Mouse (Mus musculus) small intestine, adult 2 months (tissue): ENCODE data around the gene Vmn1r217.

Source experiments
- CTCF ChIP-seq: fragments of 200-500 bp; IDR thresholded peaks from 2 replicates; pipeline ENCODE4 v1.5.1; 2012; ENCODE audit warnings: low read depth, mild to moderate bottlenecking, control low read depth, inconsistent platforms, low read length, moderate library complexity, mixed read lengths; ENCODE audit not compliant: insufficient replicate concordance, insufficient read length; ENCODE audit errors: extremely low read depth
- POLR2A ChIP-seq: fragments of 200-500 bp; IDR thresholded peaks from 2 replicates; pipeline ENCODE4 v1.6.1; 2012; ENCODE audit warnings: low read depth, mild to moderate bottlenecking, control low read depth, inconsistent platforms, low read length, moderate library complexity

- TF ChIP-seq CTCF: no peak
- no peak for TF ChIP-seq POLR2A
These were observed 15.1 kb upstream of the Vmn1r217 start, which contains the start of gene Vmn1r218 for GRCm38 (mm10) chr13:23133099-23133498.
